Mouse (Mus musculus) MN1 (cell line): ENCODE measurements at regions not wholly inside any gene's neighbourhood (a gene's known extent, or its start where the extent isn't known, plus 50 kb on each side); places are given as distances from the start of the nearest gene placed in this dataset.

Experiments
- DNase-seq: peaks from one replicate; pipeline ENCODE4 v3.0.0-alpha.2; 2016; ENCODE audit warnings: low spot score

DNA sequence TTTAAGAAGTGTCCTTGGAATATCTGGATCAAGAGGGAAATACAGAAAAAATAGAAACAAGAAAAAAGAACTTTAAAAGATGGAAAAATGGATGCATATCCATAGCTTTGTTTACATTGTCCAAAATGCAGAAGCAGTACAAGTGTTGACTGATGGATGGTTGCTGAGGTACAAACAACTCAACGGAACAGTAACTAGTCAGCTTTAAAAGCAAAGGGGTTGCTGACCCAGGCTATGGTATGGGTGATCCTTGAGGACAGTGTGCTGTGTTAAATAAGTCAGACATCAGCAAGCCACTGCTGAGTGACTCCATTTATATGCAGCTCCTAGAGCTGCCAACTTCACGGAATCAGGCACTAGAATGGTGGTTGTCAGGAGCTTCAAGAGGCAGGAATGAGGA is 338.9 kb upstream of the Tmc3 start:
- DNase-seq = no peak

DNA sequence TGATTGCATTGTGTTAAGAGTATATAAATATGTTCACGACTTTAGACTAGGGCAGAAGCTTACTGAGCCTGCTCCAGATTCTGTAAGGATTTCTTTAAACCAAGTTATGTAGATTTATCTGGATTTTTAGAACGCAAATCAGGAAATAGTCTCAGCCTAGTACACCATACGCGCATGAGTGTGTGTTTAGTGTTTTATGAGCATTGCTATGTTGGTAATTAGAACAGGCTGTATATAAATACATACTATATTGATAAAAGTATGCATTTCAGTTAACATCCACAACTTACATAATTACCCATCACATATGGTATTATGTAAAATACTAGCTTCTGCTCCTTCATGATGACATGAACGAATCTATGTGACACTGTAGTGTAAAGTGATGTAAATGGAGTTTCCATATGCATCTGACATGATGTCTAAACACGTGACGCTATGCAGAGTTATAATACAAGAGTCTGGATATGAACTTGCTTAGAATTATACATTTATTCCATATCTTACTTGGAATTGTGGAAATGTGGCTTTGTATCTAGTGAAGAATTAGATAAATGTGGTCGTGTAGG is 332.6 kb upstream of the Tmc3 start:
- DNase-seq = no peak

DNA sequence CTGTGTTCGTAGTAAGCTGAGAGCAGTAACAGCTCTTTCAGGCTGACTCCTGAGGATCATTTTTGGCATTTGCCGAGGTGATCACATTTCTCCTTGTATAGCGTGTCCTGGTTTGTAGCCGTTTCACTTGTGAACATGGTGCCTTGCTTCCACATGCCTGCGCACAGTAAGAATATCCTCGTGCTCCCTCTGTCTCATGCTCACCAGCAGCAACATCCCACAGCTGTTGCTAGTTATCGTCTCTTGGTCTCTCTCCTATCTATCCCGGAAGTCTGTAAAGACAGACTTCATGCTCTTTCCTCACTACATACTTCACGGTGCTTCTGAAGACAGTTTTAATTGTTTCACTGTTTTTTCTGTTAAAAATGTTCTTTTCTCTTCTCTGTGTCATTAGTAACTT is 331.7 kb upstream of the Tmc3 start:
- no peak for DNase-seq

- no peak for DNase-seq
Measured at GRCm38 (mm10) chr7:83253432-83253831, 331.3 kb upstream of the Tmc3 start.

DNA sequence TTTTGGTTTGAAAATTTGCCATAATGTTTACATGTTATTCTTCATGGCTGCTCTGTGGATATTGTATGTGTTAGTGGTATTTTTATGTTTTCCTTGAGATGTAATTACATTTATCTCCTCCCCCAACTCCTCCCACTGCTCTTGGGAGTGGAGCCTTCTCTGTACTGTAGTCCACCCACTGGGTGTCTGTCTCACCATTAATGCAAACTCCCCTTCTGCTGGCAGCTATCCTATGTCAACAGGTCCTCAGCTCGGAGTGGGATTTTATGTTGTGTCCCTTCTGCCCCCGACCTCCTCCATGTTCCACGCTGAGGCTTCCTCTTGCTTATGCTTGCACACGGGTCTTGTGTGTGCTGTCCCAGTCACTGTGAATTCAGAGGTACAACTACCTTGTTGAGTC is 330.3 kb upstream of the Tmc3 start:
- no peak for DNase-seq

GRCm38 (mm10) chr7:83256236-83256784 is 328.4 kb upstream of the Tmc3 start:
- no peak for DNase-seq

DNA sequence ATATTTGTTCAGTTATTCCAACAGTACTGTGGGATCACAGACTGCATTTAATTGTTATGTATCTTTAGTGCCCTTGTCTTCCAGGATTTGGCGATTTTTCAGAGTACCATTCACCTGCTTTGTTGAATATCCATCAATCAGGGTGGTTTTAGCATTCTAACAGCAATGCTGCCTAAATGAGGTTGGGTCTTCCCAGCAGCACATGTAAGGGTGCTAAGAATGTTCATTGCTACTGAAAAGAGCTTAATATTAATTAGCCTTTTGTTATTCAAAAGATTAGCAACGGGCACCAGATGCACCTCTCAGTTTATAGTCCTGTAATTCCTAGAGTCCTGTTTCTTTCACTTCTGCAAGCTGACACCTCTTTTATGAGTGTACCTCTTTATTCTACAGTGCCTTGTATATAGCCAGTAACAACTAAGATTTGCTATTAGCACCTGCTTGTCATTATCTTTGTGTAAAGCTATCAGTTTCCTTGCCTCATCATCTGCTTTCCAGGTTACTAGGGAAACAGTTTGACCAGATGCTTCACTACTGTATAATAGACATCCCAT is 326.3 kb upstream of the Tmc3 start:
- DNase-seq = no peak

- DNase-seq = no peak
Measured at GRCm38 (mm10) chr7:83261489-83261888, 323.2 kb upstream of the Tmc3 start.

- no peak for DNase-seq
Measured at GRCm38 (mm10) chr7:83289915-83290773, 294.6 kb upstream of the Tmc3 start.

GRCm38 (mm10) chr7:83307112-83307511 is 277.6 kb upstream of the Tmc3 start:
- no peak for DNase-seq

DNA sequence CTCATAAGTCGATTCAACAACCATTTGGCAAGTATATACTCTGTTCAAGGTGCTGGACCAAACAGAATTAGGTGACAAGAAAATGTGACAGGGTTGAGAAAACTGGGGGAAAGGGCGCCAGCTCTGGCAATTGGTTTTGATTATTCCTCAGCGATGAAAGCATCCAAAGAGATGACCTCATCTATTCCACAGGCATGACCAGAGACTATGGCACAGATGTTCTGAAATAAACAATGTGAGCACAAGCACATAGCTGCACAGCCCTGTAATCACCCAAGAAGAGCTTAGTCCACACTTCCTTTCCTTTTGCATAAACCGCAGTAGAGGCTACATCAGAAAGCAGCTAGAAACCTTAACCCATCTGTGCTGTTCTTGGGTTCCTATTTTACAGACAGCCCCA is 272.6 kb upstream of the Tmc3 start:
- DNase-seq = no peak

GRCm38 (mm10) chr7:83329809-83330412 is 254.8 kb upstream of the Tmc3 start:
- DNase-seq = no peak

GRCm38 (mm10) chr7:83347103-83347754 is 237.5 kb upstream of the Tmc3 start:
- no peak for DNase-seq

- no peak for DNase-seq
Measured at GRCm38 (mm10) chr7:83369191-83369590, 215.5 kb upstream of the Tmc3 start.

DNA sequence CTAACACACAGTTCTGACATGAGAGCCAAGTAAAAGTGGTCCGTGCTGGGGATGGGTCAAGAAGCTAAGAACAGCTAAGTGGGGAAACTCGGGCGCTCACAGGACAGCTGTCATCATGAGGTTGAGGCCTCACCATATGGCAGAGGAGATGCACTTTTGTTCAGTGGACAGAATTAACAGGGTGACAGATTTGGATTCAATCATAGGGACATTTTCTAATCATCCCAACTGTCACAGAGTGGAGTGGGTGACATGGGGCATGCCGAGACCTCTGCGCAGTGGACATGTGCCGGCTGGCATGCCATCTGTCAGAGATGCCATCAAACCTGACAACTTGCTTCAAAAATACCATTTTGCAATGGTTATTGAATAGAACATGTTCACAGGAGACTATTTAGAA is 215.1 kb upstream of the Tmc3 start:
- DNase-seq = no peak

DNA sequence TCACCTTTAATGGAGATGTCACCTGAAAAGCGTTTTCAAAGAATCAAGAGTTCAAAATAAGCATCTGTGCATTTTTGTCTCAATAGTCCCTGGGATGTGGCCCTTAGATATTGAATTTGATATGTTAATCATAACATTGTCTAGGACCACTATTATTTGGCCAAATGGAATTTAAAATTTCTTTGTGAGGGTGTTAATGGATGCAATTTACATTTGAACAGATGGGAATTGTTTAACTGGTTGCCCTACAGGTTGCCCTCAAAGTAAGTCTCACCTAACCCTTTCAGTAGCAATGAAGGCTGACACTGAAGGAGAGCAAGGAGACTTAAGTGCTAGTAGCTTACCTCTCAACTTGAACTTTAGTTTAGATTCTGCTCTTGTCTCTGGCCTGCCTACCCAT is 207.9 kb upstream of the Tmc3 start:
- DNase-seq = no peak

GRCm38 (mm10) chr7:83381381-83382181 is 203.1 kb upstream of the Tmc3 start:
- no peak for DNase-seq

DNA sequence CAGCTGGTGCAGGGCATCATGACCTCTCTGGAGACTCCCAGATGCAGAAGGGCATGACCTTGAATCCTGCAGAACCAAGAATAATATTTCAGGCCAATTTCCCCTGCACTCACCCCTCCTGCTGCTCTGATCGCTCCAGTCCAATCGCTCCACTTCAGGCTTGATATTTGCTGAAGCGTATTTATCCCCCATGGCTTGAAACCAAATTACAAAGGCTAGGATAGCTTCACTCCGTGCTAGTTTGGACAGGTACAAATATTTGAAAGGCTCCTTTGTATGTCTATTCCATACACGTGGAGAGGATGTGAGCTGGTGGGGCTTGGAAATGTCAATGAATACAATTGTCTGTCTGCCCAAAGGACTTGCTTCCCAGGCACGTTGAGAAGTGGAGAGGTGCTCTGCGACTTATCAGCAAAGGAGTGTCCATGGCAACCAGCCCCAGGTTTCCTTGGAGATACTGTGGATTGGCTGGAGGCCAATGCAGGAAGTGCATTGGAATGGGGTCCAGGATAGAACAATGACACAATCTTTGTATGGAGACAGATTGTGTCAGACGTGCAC is 201.8 kb upstream of the Tmc3 start:
- no peak for DNase-seq

GRCm38 (mm10) chr7:83391388-83391787 is 193.3 kb upstream of the Tmc3 start:
- DNase-seq = no peak

DNA sequence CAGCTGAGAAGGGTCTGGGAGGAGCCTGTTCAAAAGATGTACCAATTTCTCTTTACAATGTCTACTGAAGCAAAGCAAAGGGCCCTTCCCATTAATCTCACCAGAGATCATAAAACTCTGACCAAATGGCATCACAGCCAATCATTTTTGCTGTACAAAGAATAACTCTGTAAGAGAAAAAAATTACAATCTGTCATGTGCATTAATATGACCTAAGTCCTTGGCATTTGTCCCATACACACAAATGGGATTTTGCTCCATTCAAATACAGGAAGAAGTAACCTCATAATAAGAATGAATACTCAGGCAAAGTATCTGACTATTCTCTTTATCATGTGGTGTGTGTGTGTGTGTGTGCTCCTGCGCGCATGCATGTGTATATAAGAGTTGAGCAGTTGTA is 192.5 kb upstream of the Tmc3 start:
- no peak for DNase-seq

DNA sequence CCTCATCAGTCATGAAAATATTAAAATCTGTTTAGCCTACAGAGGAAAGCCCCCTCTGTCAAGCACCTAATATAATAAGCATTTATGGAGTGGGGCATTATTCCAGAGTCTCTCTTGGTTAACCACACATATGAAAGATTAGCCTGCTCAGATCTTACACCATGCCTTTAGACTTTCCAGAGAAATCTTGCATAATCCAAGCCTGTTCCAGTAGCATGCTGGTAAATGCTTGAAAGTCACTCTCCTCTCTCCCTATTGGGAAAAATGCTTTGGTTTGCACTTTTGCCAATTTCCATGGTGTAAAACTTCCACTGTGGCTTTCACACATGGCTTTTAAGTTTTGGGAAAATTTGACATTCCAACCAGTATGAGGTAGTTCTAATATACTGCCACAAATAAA is 192.1 kb upstream of the Tmc3 start:
- no peak for DNase-seq
